Mouse (Mus musculus) MEL (cell line): ENCODE measurements around the gene Mterf1b. TPM values are rescaled to one million over a fixed set of nuclear protein-coding genes. Genes with fewer than 3 reads are reported as not detected.

ENCODE experiments used
- DNase-seq: peaks from one replicate; pipeline ENCODE4 v3.0.0; 2011; ENCODE audit warnings: low read depth, low spot score
- H3K27ac ChIP-seq: 2 replicates; pipeline ENCODE4 v1.5.1; 2012; ENCODE audit warnings: low read depth, mild to moderate bottlenecking, control low read depth, low read length, moderate library complexity; ENCODE audit not compliant: control insufficient read depth
- H3K27me3 ChIP-seq, 2 experiments: fragments of 150-350 bp in 1 of 2; sonication (generic) in 1 of 2; 2 replicates each; pipeline ENCODE4 v1.6.1; 2012; ENCODE audit warnings: low read length in 2 of 2, mild to moderate bottlenecking in 2 of 2, improper control_type of control experiment in 1 of 2, moderate library complexity in 1 of 2; ENCODE audit not compliant: insufficient read depth in 2 of 2, control insufficient read depth in 1 of 2
- H3K36me3 ChIP-seq, 2 experiments: 2 replicates each; pipeline ENCODE4 v1.6.1; 2012 to 2014; ENCODE audit warnings: low read length in 2 of 2, improper control_type of control experiment in 1 of 2, inconsistent platforms in 1 of 2, mild to moderate bottlenecking in 1 of 2; ENCODE audit not compliant: insufficient read depth in 2 of 2, control insufficient read depth in 1 of 2
- H3K4me1 ChIP-seq, 2 experiments: fragments of 150-350 bp in 1 of 2; sonication (generic) in 1 of 2; 2 replicates each; pipeline ENCODE4 v1.6.1; 2012; ENCODE audit warnings: low read length in 2 of 2, improper control_type of control experiment in 1 of 2, mild to moderate bottlenecking in 1 of 2; ENCODE audit not compliant: insufficient read depth in 2 of 2, control insufficient read depth in 1 of 2
- H3K4me3 ChIP-seq, 2 experiments: fragments of 150-350 bp in 1 of 2; sonication (generic) in 1 of 2; 2 replicates each; pipeline ENCODE4 v1.5.1; 2012; ENCODE audit warnings: low read depth in 2 of 2, low read length in 2 of 2, mild to moderate bottlenecking in 2 of 2, moderate library complexity in 2 of 2, control low read depth in 1 of 2, improper control_type of control experiment in 1 of 2; ENCODE audit not compliant: control insufficient read depth in 1 of 2, insufficient read depth in 1 of 2
- H3K79me2 ChIP-seq: 2 replicates; pipeline ENCODE4 v1.6.1; 2012; ENCODE audit warnings: mild to moderate bottlenecking, low read length, moderate library complexity; ENCODE audit not compliant: control insufficient read depth, poor library complexity, insufficient read depth
- H3K9ac ChIP-seq: 2 replicates; pipeline ENCODE4 v1.6.1; 2012; ENCODE audit warnings: low read depth, mild to moderate bottlenecking, control low read depth, low read length, moderate library complexity; ENCODE audit not compliant: control insufficient read depth, poor library complexity, severe bottlenecking
- H3K9me3 ChIP-seq: fragments of 150-350 bp; sonication (generic); replicated peaks from 2 replicates; pipeline ENCODE4 v1.6.1; 2012; ENCODE audit warnings: mild to moderate bottlenecking, low read length, improper control_type of control experiment, moderate library complexity; ENCODE audit not compliant: insufficient read depth
- CHD1 ChIP-seq: IDR thresholded peaks from 2 replicates; pipeline ENCODE4 v1.6.1; 2012; ENCODE audit warnings: low read depth, mild to moderate bottlenecking, inconsistent platforms, low read length, improper control_type of control experiment
- CHD2 ChIP-seq: IDR thresholded peaks from 2 replicates; pipeline ENCODE4 v1.6.1; 2011; ENCODE audit warnings: low read length, improper control_type of control experiment
- CTCF ChIP-seq, 3 experiments: IDR thresholded peaks in 2 of 3; conservative IDR thresholded peaks in 1 of 3; 2 replicates each; pipeline ENCODE4 v1.5.1; 2011 to 2012; ENCODE audit warnings: low read length in 3 of 3, low read depth in 2 of 3, mild to moderate bottlenecking in 2 of 3, improper control_type of control experiment in 1 of 3, inconsistent platforms in 1 of 3, mixed read lengths in 1 of 3, moderate library complexity in 1 of 3; ENCODE audit not compliant: control insufficient read depth in 1 of 3, insufficient read depth in 1 of 3, poor library complexity in 1 of 3, severe bottlenecking in 1 of 3
- E2F4 ChIP-seq: IDR thresholded peaks from 2 replicates; pipeline ENCODE4 v1.6.1; 2011; ENCODE audit warnings: low read depth, low read length, improper control_type of control experiment, borderline replicate concordance
- ELF1 ChIP-seq: IDR thresholded peaks from 2 replicates; pipeline ENCODE4 v1.6.1; 2014; ENCODE audit warnings: low read depth, mild to moderate bottlenecking, inconsistent platforms, low read length, improper control_type of control experiment, moderate library complexity
- GABPA ChIP-seq: IDR thresholded peaks from 2 replicates; pipeline ENCODE4 v1.6.1; 2012; ENCODE audit warnings: low read depth, mild to moderate bottlenecking, inconsistent platforms, low read length, improper control_type of control experiment, moderate library complexity
- HCFC1 ChIP-seq: IDR thresholded peaks from 2 replicates; pipeline ENCODE4 v1.6.1; 2012; ENCODE audit warnings: low read depth, mild to moderate bottlenecking, inconsistent platforms, low read length, improper control_type of control experiment, moderate library complexity
- JUND ChIP-seq: IDR thresholded peaks from 2 replicates; pipeline ENCODE4 v1.6.1; 2011; ENCODE audit warnings: low read depth, mild to moderate bottlenecking, improper control_type of control experiment, low read length
- KAT2A ChIP-seq: conservative IDR thresholded peaks from 2 replicates; pipeline ENCODE4 v1.6.1; 2012; ENCODE audit warnings: low read depth, low read length, improper control_type of control experiment, inconsistent platforms
- MAX ChIP-seq: IDR thresholded peaks from 2 replicates; pipeline ENCODE4 v1.6.1; 2011; ENCODE audit warnings: low read length, improper control_type of control experiment
- MAZ ChIP-seq: IDR thresholded peaks from 2 replicates; pipeline ENCODE4 v1.6.1; 2012; ENCODE audit warnings: low read depth, mild to moderate bottlenecking, inconsistent platforms, low read length, improper control_type of control experiment
- MYB ChIP-seq: IDR thresholded peaks from 2 replicates; pipeline ENCODE4 v1.6.1; 2011; ENCODE audit warnings: mild to moderate bottlenecking, low read depth, low read length, improper control_type of control experiment
- MYC ChIP-seq: IDR thresholded peaks from 2 replicates; pipeline ENCODE4 v1.6.1; 2011; ENCODE audit warnings: low read depth, mild to moderate bottlenecking, low read length, improper control_type of control experiment, moderate library complexity
- NELFE ChIP-seq: IDR thresholded peaks from 2 replicates; pipeline ENCODE4 v1.6.1; 2011; ENCODE audit warnings: low read depth, low read length, improper control_type of control experiment
- NRF1 ChIP-seq: IDR thresholded peaks from 2 replicates; pipeline ENCODE4 v1.6.1; 2014; ENCODE audit warnings: low read depth, mild to moderate bottlenecking, inconsistent platforms, low read length, improper control_type of control experiment, moderate library complexity; ENCODE audit not compliant: poor library complexity, insufficient read depth, severe bottlenecking
- POLR2AphosphoS2 ChIP-seq: IDR thresholded peaks from 2 replicates; pipeline ENCODE4 v1.6.1; 2011; ENCODE audit warnings: low read length, improper control_type of control experiment
- SIN3A ChIP-seq: IDR thresholded peaks from 2 replicates; pipeline ENCODE4 v1.6.1; 2012; ENCODE audit warnings: low read length, improper control_type of control experiment, inconsistent platforms
- SMC3 ChIP-seq: IDR thresholded peaks from 2 replicates; pipeline ENCODE4 v1.6.1; 2011; ENCODE audit warnings: low read depth, low read length, improper control_type of control experiment
- TAL1 ChIP-seq: IDR thresholded peaks from 2 replicates; pipeline ENCODE4 v1.6.1; 2012; ENCODE audit warnings: mild to moderate bottlenecking, inconsistent platforms, low read length, moderate library complexity, mixed read lengths
- USF1 ChIP-seq: IDR thresholded peaks from 2 replicates; pipeline ENCODE4 v1.6.1; 2014; ENCODE audit warnings: low read depth, mild to moderate bottlenecking, inconsistent platforms, low read length, improper control_type of control experiment, moderate library complexity
- USF2 ChIP-seq, 2 experiments: IDR thresholded peaks; 2 replicates each; pipeline ENCODE4 v1.6.1; 2011 to 2012; ENCODE audit warnings: improper control_type of control experiment in 2 of 2, low read length in 2 of 2, borderline replicate concordance in 1 of 2, inconsistent platforms in 1 of 2, low read depth in 1 of 2, mild to moderate bottlenecking in 1 of 2; ENCODE audit not compliant: insufficient read depth in 1 of 2
- ZC3H11A ChIP-seq: IDR thresholded peaks from 2 replicates; pipeline ENCODE4 v1.6.1; 2012; ENCODE audit warnings: low read depth, mild to moderate bottlenecking, inconsistent platforms, low read length, improper control_type of control experiment
- ZKSCAN1 ChIP-seq: IDR thresholded peaks from 2 replicates; pipeline ENCODE4 v1.6.1; 2012; ENCODE audit warnings: low read depth, mild to moderate bottlenecking, inconsistent platforms, low read length, improper control_type of control experiment, moderate library complexity
- polyA plus RNA-seq, 2 experiments: library from polyadenylated mRNA; stranded (reverse) in 1 of 2; unstranded in 1 of 2; fragments of >175 nt in 1 of 2; fragments of >200 nt in 1 of 2; gene quantifications; 2 replicates each; pipeline versions ENCODE4 v1.2.1 to v1.2.4; 2012; ENCODE audit warnings: low replicate concordance in 2 of 2, low read depth in 1 of 2; ENCODE audit not compliant: insufficient read length in 2 of 2, insufficient read depth in 1 of 2, missing spikeins in 1 of 2
- total RNA-seq: library from RNA; depleted of rRNA; stranded (reverse); fragments of 300-350 nt; gene quantifications from 2 replicates; pipeline ENCODE4 v1.2.3, GENCODE M21; 2012

Mterf1b gene
- total and polyA plus RNA-seq, 3 experiments = 0.92 to 2.0 TPM; not detected in 1

DNA sequence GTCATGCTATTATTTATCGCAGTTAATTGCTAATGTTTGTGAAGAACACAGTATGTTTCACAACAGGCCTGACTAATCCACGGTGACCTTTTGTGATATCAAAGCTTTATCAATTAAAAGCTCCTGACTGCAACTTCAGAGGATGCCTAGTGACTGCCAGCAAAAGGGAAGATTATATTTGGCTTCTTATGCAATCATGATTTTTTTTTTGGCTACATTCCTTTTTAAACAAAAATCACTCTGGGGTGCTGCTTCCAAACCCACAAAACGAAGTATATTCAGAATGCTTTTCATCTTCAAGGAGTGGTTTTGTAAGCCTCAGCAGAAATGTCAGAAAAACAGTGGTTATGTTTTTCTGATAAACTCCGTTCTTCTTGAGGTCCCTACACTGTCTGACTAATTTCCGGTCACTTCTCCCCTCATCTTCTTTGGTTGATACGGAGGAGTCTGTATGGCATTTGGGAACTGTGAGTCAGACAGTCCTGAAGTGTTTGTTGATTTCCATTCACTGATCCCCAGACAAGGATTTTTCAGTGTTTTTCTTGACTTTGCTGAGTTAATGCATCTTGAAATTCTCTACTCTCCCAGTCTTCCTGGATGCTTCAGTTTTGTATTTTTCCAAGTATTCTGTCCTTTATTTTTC, 29.9 kb downstream of the Mterf1b start:
- no peak overlapping the region for H3K9ac ChIP-seq
- no peak overlapping the region for H3K4me3 ChIP-seq
- TF ChIP-seq NRF1 = no peak
- TF ChIP-seq NELFE = no peak
- no peak for TF ChIP-seq MYB
- TF ChIP-seq GABPA = no peak
- TF ChIP-seq, all 39 proteins: peak for 0
- DNase-seq = no peak
- Histone ChIP-seq H3K9me3 (no peaks in the 10 kb centered on the region), H3K79me2 (no peaks in the 10 kb centered on the region), H3K27me3 (no peaks in the 10 kb centered on the region), H3K36me3 (peaks cover 0 to 6% of the 10 kb centered on the region in 2 experiments; a peak in 1 of 4 replicates), H3K4me1 (no peaks in the 10 kb centered on the region; a peak in 1 of 4 replicates), H3K27ac (no peak overlapping the region)

- H3K4me3 ChIP-seq = no peak overlapping the region
- peaks cover 0 to 2% of the 10 kb centered on the region in 2 experiments; a peak in 3 of 4 replicates for H3K36me3 ChIP-seq
- no peak for TF ChIP-seq CTCF (IDR thresholded peaks at IDR 0.05 in 2 of 3, conservative IDR thresholded peaks at IDR 0.05 in 1 of 3; ENCODE audit: control insufficient read depth in 1 of 3, insufficient read depth in 1 of 3, low read depth in 2 of 3, low read length in 3 of 3, poor library complexity in 1 of 3, severe bottlenecking in 1 of 3)
- no peak for TF ChIP-seq POLR2AphosphoS2
- TF ChIP-seq MYB = no peak
- no peak for TF ChIP-seq JUND
- no peak for TF ChIP-seq NELFE
- no peak for TF ChIP-seq MYC
- no peak for TF ChIP-seq SIN3A
- no peak for TF ChIP-seq TAL1
- TF ChIP-seq MAZ = no peak
- TF ChIP-seq MAX = no peak
- TF ChIP-seq SMC3 = no peak
- no peak for TF ChIP-seq GABPA
- no peak for TF ChIP-seq E2F4
- no peak for TF ChIP-seq ZKSCAN1
- no peak for TF ChIP-seq HCFC1
- no peaks in the 10 kb centered on the region for H3K9me3 ChIP-seq
- H3K9ac ChIP-seq = no peak overlapping the region
- no peak overlapping the region for H3K27ac ChIP-seq
- no peaks in the 10 kb centered on the region for H3K27me3 ChIP-seq
- H3K79me2 ChIP-seq = no peaks in the 10 kb centered on the region
- H3K4me1 ChIP-seq = no peaks in the 10 kb centered on the region; a peak in 1 of 4 replicates
- DNase-seq = no peak
Observed at GRCm38 (mm10) chr5:4232163-4232562, 40.0 kb downstream of the Mterf1b start.

DNA sequence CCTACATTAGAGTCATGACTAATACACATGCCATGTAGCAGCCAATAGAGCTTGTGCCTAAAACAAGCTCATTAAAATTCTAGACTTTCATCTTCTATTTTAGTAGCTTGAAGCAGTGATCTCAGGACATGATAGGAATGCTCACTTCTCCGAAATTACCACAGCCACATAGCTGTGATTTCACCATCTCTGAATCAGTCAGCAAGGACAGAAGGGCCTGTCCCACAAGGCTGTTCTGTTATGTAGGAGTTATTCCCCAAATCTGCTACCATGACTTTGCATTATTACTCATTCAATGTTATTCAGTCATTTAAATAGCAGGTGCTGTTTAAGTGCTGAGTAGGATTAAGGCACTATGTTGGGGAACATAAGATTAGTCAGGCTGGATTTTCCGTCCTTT, 42.3 kb downstream of the Mterf1b start:
- DNase-seq = no peak

More for the DNA sequence above, 42.3 kb downstream of the Mterf1b start:
- Histone ChIP-seq H3K27ac (no peak overlapping the region), H3K4me1 (no peaks in the 10 kb centered on the region; a peak in 1 of 4 replicates), H3K36me3 (no peaks in the 10 kb centered on the region; a peak in 2 of 4 replicates), H3K9ac (no peak overlapping the region), H3K4me3 (no peak overlapping the region), H3K79me2 (no peaks in the 10 kb centered on the region), H3K27me3 (no peaks in the 10 kb centered on the region), H3K9me3 (no peaks in the 10 kb centered on the region)
- TF ChIP-seq ZC3H11A (no peak), USF2 (IDR thresholded peaks at IDR 0.05; ENCODE audit: borderline replicate concordance in 1 of 2, insufficient read depth in 1 of 2, low read depth in 1 of 2, low read length in 2 of 2) (no peak), SIN3A (no peak), CHD2 (no peak), KAT2A (no peak), ZKSCAN1 (no peak), CHD1 (no peak), JUND (no peak), ELF1 (no peak), USF1 (no peak), NRF1 (no peak), MYB (no peak)
